Mouse (Mus musculus): Measurements from ENCODE around the gene Etv6.

GRCm38 (mm10) chr6:134190597-134191278 is 155.2 kb downstream of the Etv6 start:
- TF ChIP-seq CTCF (conservative IDR thresholded peaks at IDR 0.05; ENCODE audit: insufficient read depth, insufficient read length, low read depth, low read length) (no peak), POLR2A (IDR thresholded peaks at IDR 0.05; ENCODE audit: low read depth, low read length) (no peak)

Measured in kidney, adult 2 months (tissue).